Mouse (Mus musculus) adrenal gland, postnatal 25 days (tissue): ENCODE results near the gene Nkg7. TPM values are rescaled to one million over a fixed set of nuclear protein-coding genes. Genes with fewer than 3 reads are reported as not detected.
A peak's percentile ranks its signal among the peaks of the same experiment; 100 is the strongest.
"Not testable (repeated sequence)": the region's sequence is repeated elsewhere in the genome, so short reads cannot be mapped to it uniquely, and the experiment has no call there.

Source experiments
- DNase-seq: peaks from one replicate; pipeline ENCODE4 v3.0.0; 2021; ENCODE audit warnings: mixed read lengths
- long read RNA-seq: library from polyadenylated mRNA; stranded (forward); transcript quantifications from one replicate; pipeline ENCODE4 v2.0.0, GENCODE M21; 2021
- total RNA-seq: library from RNA; stranded (reverse); gene quantifications from 2 replicates; pipeline ENCODE4 v1.2.3, GENCODE M21; 2021

Nkg7 gene
- 0.46 TPM in 1 of 2 replicates, not detected in the other for total RNA-seq
- long read RNA-seq, partial matches to known transcripts, result 0 of 1 reads
- long read RNA-seq, other reads (novel, unspliced or antisense), result 0 of 1 reads

- no peak for DNase-seq
Measured at GRCm38 (mm10) chr7:43436341-43437255, at the start of gene Nkg7. Nkg7 (plus strand) TSS chr7:43437073.

GRCm38 (mm10) chr7:43392349-43393121, 44.3 kb upstream of the Nkg7 start:
- DNase-seq, result no peak

- DNase-seq, result no peak
Measured at GRCm38 (mm10) chr7:43399501-43399900, 37.4 kb upstream of the Nkg7 start.

GRCm38 (mm10) chr7:43402718-43403117, 34.2 kb upstream of the Nkg7 start:
- no peak for DNase-seq

- DNase-seq, result no peak
Measured at GRCm38 (mm10) chr7:43407573-43407972, 29.3 kb upstream of the Nkg7 start.

GRCm38 (mm10) chr7:43408131-43408553, 28.7 kb upstream of the Nkg7 start, which contains the start of gene Siglecg:
Siglecg (plus strand) TSS chr7:43408204.
- DNase-seq, result no peak

- DNase-seq, result no peak
Measured at GRCm38 (mm10) chr7:43409084-43409483, 27.8 kb upstream of the Nkg7 start.

- not testable (repeated sequence) for DNase-seq
Measured at GRCm38 (mm10) chr7:43411724-43412123, 25.1 kb upstream of the Nkg7 start.

GRCm38 (mm10) chr7:43417298-43417697, 19.6 kb upstream of the Nkg7 start:
- no peak for DNase-seq

- peak; percentile 88 for DNase-seq
Measured at GRCm38 (mm10) chr7:43422995-43423617, 13.8 kb upstream of the Nkg7 start.

GRCm38 (mm10) chr7:43423991-43424625, 12.8 kb upstream of the Nkg7 start:
- no peak for DNase-seq

GRCm38 (mm10) chr7:43427406-43427805, 9.5 kb upstream of the Nkg7 start, which contains the start of gene Lim2:
Lim2 (plus strand) TSS chr7:43427670.
- no peak for DNase-seq

- DNase-seq, result no peak
Measured at GRCm38 (mm10) chr7:43429500-43429899, 7.4 kb upstream of the Nkg7 start.

GRCm38 (mm10) chr7:43432891-43433290, 4.0 kb upstream of the Nkg7 start:
- DNase-seq, result no peak

GRCm38 (mm10) chr7:43434676-43435075, 2.2 kb upstream of the Nkg7 start:
- DNase-seq, result no peak

- DNase-seq, result no peak
Measured at GRCm38 (mm10) chr7:43438611-43439010, 1.7 kb downstream of the Nkg7 start.

- DNase-seq, result no peak
Measured at GRCm38 (mm10) chr7:43440482-43440881, 3.6 kb downstream of the Nkg7 start, which contains the start of gene Cldnd2. Cldnd2 (plus strand) TSS chr7:43440782.

GRCm38 (mm10) chr7:43441071-43441470, 4.2 kb downstream of the Nkg7 start:
- no peak for DNase-seq

GRCm38 (mm10) chr7:43442684-43443083, 5.8 kb downstream of the Nkg7 start:
- no peak for DNase-seq

GRCm38 (mm10) chr7:43443126-43443916, 6.4 kb downstream of the Nkg7 start:
- DNase-seq, result peak; percentile 83

- DNase-seq, result peak; percentile 93
Measured at GRCm38 (mm10) chr7:43443917-43444293, 7.0 kb downstream of the Nkg7 start, which contains the start of the genes Etfb and Gm45233. Etfb (plus strand) TSS chr7:43444083. Gm45233 (plus strand) TSS chr7:43444128.
